Mouse (Mus musculus): ENCODE results near the gene Gpr1. TPM values are rescaled to one million over a fixed set of nuclear protein-coding genes. Genes with fewer than 3 reads are reported as not detected.

Gene Gpr1
- 0.08 TPM in 2 replicates for polyA plus RNA-seq (2015; fragmentation: Nextera tagmentation; extraction: Ambion mirVana)

DNA sequence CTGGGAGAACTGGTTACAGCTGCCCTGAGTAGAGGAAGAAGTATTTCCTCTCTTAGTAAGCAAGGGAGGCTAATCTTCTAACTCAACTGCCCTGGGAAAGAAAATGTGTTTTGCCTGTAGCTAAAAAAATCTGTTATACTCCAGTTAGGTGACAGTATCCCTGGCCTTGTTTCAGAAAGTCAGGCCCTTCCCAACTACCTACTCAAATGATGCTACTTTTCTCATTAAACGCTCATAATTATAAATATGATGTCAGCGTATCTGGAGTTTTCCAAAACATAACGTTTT, at the start of gene Gpr1:
Gene Gpr1 (minus strand): TSS at position 273 of the 288 bp plus-strand sequence.
- TF ChIP-seq CTCF (IDR thresholded peaks at IDR 0.05; ENCODE audit: low read depth) = no peak
- WGBS = 28% methylated on average over 3 of the region's 3 CpGs
- Histone ChIP-seq H3K27ac (ENCODE audit: low read depth, low read length) (no peak within 1 kb of the TSS), H3K9ac (ENCODE audit: low read depth, low read length) (no peak within 1 kb of the TSS), H3K4me3 (ENCODE audit: low read depth, low read length) (no peak within 1 kb of the TSS), H3K9me3 (ENCODE audit: control insufficient read depth) (no peaks in the 10 kb centered on the region), H3K36me3 (ENCODE audit: control insufficient read depth, insufficient read depth) (no peaks in the 10 kb centered on the region), H3K4me1 (replicated peaks; ENCODE audit: control insufficient read depth, insufficient read depth, low read length) (no peaks in the 10 kb centered on the region), H3K27me3 (replicated peaks; ENCODE audit: control insufficient read depth, insufficient read depth, low read length) (peaks cover 4% of the 10 kb centered on the region; the same call in 1 of the 2 replicates), H3K4me2 (replicated peaks; ENCODE audit: low read depth) (no peak within 1 kb of the TSS)
- ATAC-seq = no peak

- Histone ChIP-seq H3K4me1 (replicated peaks; ENCODE audit: control insufficient read depth, insufficient read depth, low read length) (no peaks in the 10 kb centered on the region), H3K27me3 (replicated peaks; ENCODE audit: control insufficient read depth, insufficient read depth, low read length) (peaks cover 80% of the 10 kb centered on the region), H3K4me3 (ENCODE audit: low read depth, low read length) (no peak overlapping the region), H3K4me2 (replicated peaks; ENCODE audit: low read depth) (no peak overlapping the region), H3K27ac (ENCODE audit: low read depth, low read length) (no peak overlapping the region), H3K36me3 (ENCODE audit: control insufficient read depth, insufficient read depth) (no peaks in the 10 kb centered on the region), H3K9me3 (ENCODE audit: control insufficient read depth) (no peaks in the 10 kb centered on the region), H3K9ac (ENCODE audit: low read depth, low read length) (no peak overlapping the region)
- ATAC-seq = no peak
- no peak for TF ChIP-seq CTCF (IDR thresholded peaks at IDR 0.05; ENCODE audit: low read depth)
- WGBS = 50% methylated on average over 11 of the region's 11 CpGs
Observed at GRCm38 (mm10) chr1:63263671-63264070, 49.3 kb upstream of the Gpr1 start.

DNA sequence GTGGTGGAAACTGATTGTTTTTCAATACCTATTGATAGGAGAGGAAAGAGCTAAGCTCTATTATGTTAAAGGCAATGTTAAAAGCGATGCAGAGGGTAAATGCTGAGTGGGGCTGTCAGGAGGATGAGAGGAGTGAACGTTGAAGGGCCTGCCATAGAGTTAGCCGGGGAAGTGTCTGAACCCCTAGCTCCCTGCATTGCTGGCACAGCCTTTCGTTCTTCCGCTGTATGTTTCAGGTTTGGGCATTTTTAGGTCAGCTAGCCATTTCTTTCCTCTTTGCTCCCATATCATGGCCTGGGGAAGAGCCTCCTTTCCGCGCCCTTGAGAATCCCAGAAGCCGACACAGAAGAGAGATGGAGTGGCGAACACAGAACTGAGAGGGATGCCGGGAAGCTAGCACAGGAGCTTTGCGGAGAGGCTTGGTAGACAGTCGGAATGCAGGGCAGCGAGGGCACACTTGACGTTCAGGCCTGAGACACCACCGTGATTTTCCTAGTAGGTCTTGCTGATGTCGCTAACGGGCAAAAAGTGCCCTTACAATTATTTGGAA, 46.8 kb upstream of the Gpr1 start:
- Histone ChIP-seq H3K4me3 (ENCODE audit: low read depth, low read length) (no peak overlapping the region), H3K9me3 (ENCODE audit: control insufficient read depth) (no peaks in the 10 kb centered on the region), H3K36me3 (ENCODE audit: control insufficient read depth, insufficient read depth) (no peaks in the 10 kb centered on the region), H3K27ac (ENCODE audit: low read depth, low read length) (no peak overlapping the region), H3K9ac (ENCODE audit: low read depth, low read length) (no peak overlapping the region), H3K4me1 (replicated peaks; ENCODE audit: control insufficient read depth, insufficient read depth, low read length) (no peaks in the 10 kb centered on the region), H3K4me2 (replicated peaks; ENCODE audit: low read depth) (no peak overlapping the region), H3K27me3 (replicated peaks; ENCODE audit: control insufficient read depth, insufficient read depth, low read length) (peaks cover 92% of the 10 kb centered on the region)
- ATAC-seq = no peak
- WGBS = 44% methylated on average over 17 of the region's 17 CpGs
- TF ChIP-seq CTCF (IDR thresholded peaks at IDR 0.05; ENCODE audit: low read depth) = no peak

GRCm38 (mm10) chr1:63260742-63261033, 46.3 kb upstream of the Gpr1 start:
- no peak overlapping the region for H3K4me3 ChIP-seq (ENCODE audit: low read depth, low read length)
- H3K36me3 ChIP-seq (ENCODE audit: control insufficient read depth, insufficient read depth) = no peaks in the 10 kb centered on the region
- TF ChIP-seq CTCF (IDR thresholded peaks at IDR 0.05; ENCODE audit: low read depth) = no peak
- H3K9ac ChIP-seq (ENCODE audit: low read depth, low read length) = no peak overlapping the region
- no peaks in the 10 kb centered on the region for H3K9me3 ChIP-seq (ENCODE audit: control insufficient read depth)
- H3K4me1 ChIP-seq (replicated peaks; ENCODE audit: control insufficient read depth, insufficient read depth, low read length) = no peaks in the 10 kb centered on the region
- H3K27ac ChIP-seq (ENCODE audit: low read depth, low read length) = no peak overlapping the region
- H3K27me3 ChIP-seq (replicated peaks; ENCODE audit: control insufficient read depth, insufficient read depth, low read length) = peaks cover 90% of the 10 kb centered on the region
- 41% methylated on average over 5 of the region's 5 CpGs for WGBS
- no peak overlapping the region for H3K4me2 ChIP-seq (replicated peaks; ENCODE audit: low read depth)
- no peak for ATAC-seq

DNA sequence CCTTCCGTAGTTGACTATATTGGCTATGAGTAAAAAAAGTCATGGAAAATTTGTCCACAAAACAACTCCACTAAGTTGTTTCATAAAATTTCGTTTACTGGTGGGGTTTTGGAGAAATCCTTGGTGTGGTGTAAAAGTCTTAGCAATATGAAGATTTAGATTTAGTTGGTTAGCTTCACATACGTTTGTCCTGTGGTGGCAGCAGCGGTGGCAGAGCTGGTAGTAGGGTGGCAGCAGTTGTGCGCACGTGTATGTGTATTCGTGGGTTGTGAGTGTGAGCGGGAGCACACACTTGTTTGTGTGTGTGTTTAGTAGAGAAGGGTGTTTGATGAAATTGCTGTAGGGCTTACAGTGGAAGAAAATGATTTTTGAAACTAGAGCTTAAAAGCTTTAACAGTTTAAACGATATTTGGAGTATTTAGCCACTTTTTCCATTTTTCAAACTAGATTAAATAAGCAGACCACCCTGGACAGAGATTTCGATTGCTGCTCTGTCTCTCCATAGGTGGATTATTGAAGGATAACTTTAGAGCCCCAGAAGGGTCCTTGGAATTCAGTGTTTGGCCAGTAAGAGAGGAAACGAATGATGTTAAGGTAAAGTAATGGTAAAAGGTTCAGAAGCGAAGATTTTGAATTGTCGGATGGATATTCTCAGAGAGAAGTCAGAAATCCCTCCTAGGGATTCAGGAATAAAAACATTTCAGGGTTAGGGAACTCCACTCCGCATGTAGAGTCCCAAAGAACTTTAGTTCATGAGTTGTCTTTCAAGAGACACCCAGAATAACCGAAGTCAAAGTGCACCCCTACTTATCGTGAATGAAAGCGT, 45.8 kb upstream of the Gpr1 start:
- 44% methylated on average over 17 of the region's 17 CpGs for WGBS

DNA sequence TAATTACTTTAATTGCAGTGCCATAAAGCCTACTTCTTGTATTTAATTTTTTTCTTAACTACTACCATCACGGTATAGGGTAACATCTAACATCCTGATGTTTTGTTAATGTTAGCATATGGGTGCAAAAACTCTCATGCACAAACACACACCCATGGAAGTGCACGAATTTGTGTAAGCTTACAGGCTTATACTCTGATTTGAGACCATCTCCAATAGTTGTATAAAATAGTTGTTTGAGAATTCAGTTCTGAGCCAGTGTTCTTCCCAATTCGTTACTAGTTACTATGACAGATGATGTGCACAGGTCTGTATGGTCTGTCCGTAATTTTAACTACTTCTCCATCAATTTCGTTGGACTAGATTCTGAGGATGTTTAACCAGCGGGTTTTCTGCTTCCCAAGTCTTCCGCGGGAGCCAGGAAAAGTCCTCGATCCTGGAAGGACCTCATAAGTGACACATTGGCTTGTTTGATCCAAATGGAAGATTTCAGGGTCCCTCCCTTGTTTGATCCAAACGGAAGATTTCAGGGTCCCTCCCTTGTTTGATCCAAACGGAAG, 45.0 kb upstream of the Gpr1 start:
- no peak overlapping the region for H3K27ac ChIP-seq (ENCODE audit: low read depth, low read length)
- H3K36me3 ChIP-seq (ENCODE audit: control insufficient read depth, insufficient read depth) = no peaks in the 10 kb centered on the region
- H3K4me3 ChIP-seq (ENCODE audit: low read depth, low read length) = no peak overlapping the region
- H3K4me2 ChIP-seq (replicated peaks; ENCODE audit: low read depth) = no peak overlapping the region
- no peak overlapping the region for H3K9ac ChIP-seq (ENCODE audit: low read depth, low read length)
- no peaks in the 10 kb centered on the region for H3K4me1 ChIP-seq (replicated peaks; ENCODE audit: control insufficient read depth, insufficient read depth, low read length)
- peaks cover 86% of the 10 kb centered on the region for H3K27me3 ChIP-seq (replicated peaks; ENCODE audit: control insufficient read depth, insufficient read depth, low read length)
- 46% methylated on average over 11 of the region's 11 CpGs for WGBS
- H3K9me3 ChIP-seq (ENCODE audit: control insufficient read depth) = no peaks in the 10 kb centered on the region
- TF ChIP-seq CTCF (IDR thresholded peaks at IDR 0.05; ENCODE audit: low read depth) = no peak
- no peak for ATAC-seq

More for the DNA sequence above, 45.8 kb upstream of the Gpr1 start:
- no peak overlapping the region for H3K9ac ChIP-seq (ENCODE audit: low read depth, low read length)
- TF ChIP-seq CTCF (IDR thresholded peaks at IDR 0.05; ENCODE audit: low read depth) = no peak
- H3K9me3 ChIP-seq (ENCODE audit: control insufficient read depth) = no peaks in the 10 kb centered on the region
- H3K4me3 ChIP-seq (ENCODE audit: low read depth, low read length) = no peak overlapping the region
- H3K36me3 ChIP-seq (ENCODE audit: control insufficient read depth, insufficient read depth) = no peaks in the 10 kb centered on the region
- H3K4me1 ChIP-seq (replicated peaks; ENCODE audit: control insufficient read depth, insufficient read depth, low read length) = no peaks in the 10 kb centered on the region
- H3K27me3 ChIP-seq (replicated peaks; ENCODE audit: control insufficient read depth, insufficient read depth, low read length) = peaks cover 91% of the 10 kb centered on the region
- no peak overlapping the region for H3K4me2 ChIP-seq (replicated peaks; ENCODE audit: low read depth)
- ATAC-seq = no peak
- no peak overlapping the region for H3K27ac ChIP-seq (ENCODE audit: low read depth, low read length)

All from intestine, postnatal 0 days (tissue).